Mouse (Mus musculus) liver, adult 2 months (tissue): Measurements from ENCODE around the gene Tmem199.

ENCODE experiments used
- CTCF ChIP-seq: fragments of 200-500 bp; IDR thresholded peaks from 2 replicates; pipeline ENCODE4 v1.5.1; 2011; ENCODE audit warnings: low read depth, low read length, control low read depth
- POLR2A ChIP-seq: fragments of 200-500 bp; IDR thresholded peaks from 2 replicates; pipeline ENCODE4 v1.6.1; 2011; ENCODE audit warnings: low read length, control low read depth; ENCODE audit not compliant: insufficient read depth; ENCODE audit errors: extremely low read depth

- TF ChIP-seq CTCF = no peak
- no peak for TF ChIP-seq POLR2A
Measured at GRCm38 (mm10) chr11:78523241-78523955, 11.4 kb upstream of the Tmem199 start.
